Mouse (Mus musculus): ENCODE data around the gene Xkr8. TPM values are rescaled to one million over a fixed set of nuclear protein-coding genes. Genes with fewer than 3 reads are reported as not detected.
A peak's percentile ranks its signal among the peaks of the same experiment; 100 is the strongest.

The Xkr8 gene
- polyA plus RNA-seq, 1 experiment: 6.3 TPM

- TF ChIP-seq EP300 (IDR thresholded peaks at IDR 0.05; ENCODE audit: insufficient read depth, low read depth, low read length): no peak
- peak; percentile 28 for TF ChIP-seq CTCF (IDR thresholded peaks at IDR 0.05; ENCODE audit: low read depth, low read length)
- TF ChIP-seq POLR2A (IDR thresholded peaks at IDR 0.05; ENCODE audit: insufficient read depth, low read length): no peak
- Histone ChIP-seq H3K4me1 (ENCODE audit: control insufficient read depth, insufficient read depth, low read length) (peaks cover 3% of the 10 kb centered on the region), H3K4me3 (ENCODE audit: low read depth, low read length) (peak within 1 kb of the TSS; percentile 46), H3K27me3 (ENCODE audit: control insufficient read depth, insufficient read depth, low read length, poor library complexity, severe bottlenecking) (no peaks in the 10 kb centered on the region), H3K36me3 (ENCODE audit: control insufficient read depth, insufficient read depth, low read length, poor library complexity, severe bottlenecking) (no peaks in the 10 kb centered on the region), H3K9me3 (replicated peaks; ENCODE audit: control insufficient read depth, insufficient read depth, low read length, poor library complexity, severe bottlenecking) (no peaks in the 10 kb centered on the region), H3K27ac (ENCODE audit: insufficient read depth, low read length) (no peak within 1 kb of the TSS), H3K9ac (ENCODE audit: low read depth, poor library complexity, severe bottlenecking) (peak within 1 kb of the TSS; percentile 75)
Measured at GRCm38 (mm10) chr4:132756974-132757373, 24.6 kb upstream of the Xkr8 start, which contains the start of gene Smpdl3b. TSS of gene Smpdl3b (minus strand) at chr4:132757252.

DNA sequence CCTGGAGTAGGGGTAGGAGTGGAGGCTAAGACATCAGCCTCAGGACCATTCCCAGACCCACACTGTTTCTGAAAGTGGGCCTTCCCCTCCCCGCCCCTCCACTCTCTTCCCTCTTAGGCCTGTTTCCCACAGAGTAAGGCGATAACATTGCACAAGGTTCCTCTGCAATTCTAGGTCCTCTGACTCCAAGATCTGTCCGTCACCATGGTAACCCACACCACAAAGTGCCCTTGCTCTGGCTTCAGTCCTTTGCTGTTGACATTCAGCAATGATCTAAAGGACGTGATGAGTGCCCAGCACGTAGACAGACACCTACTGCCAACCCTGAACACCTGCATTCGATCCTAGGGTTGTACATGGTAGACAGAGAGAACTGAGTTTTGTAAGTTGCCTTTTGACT is 20.6 kb upstream of the Xkr8 start:
- no peak for TF ChIP-seq CTCF (IDR thresholded peaks at IDR 0.05; ENCODE audit: low read depth, low read length)
- no peak for TF ChIP-seq EP300 (IDR thresholded peaks at IDR 0.05; ENCODE audit: insufficient read depth, low read depth, low read length)
- no peak for TF ChIP-seq POLR2A (IDR thresholded peaks at IDR 0.05; ENCODE audit: insufficient read depth, low read length)
- H3K9ac ChIP-seq (ENCODE audit: low read depth, poor library complexity, severe bottlenecking): no peak overlapping the region
- no peaks in the 10 kb centered on the region for H3K36me3 ChIP-seq (ENCODE audit: control insufficient read depth, insufficient read depth, low read length, poor library complexity, severe bottlenecking)
- no peak overlapping the region for H3K4me3 ChIP-seq (ENCODE audit: low read depth, low read length)
- H3K9me3 ChIP-seq (replicated peaks; ENCODE audit: control insufficient read depth, insufficient read depth, low read length, poor library complexity, severe bottlenecking): no peaks in the 10 kb centered on the region
- no peak overlapping the region for H3K27ac ChIP-seq (ENCODE audit: insufficient read depth, low read length)
- H3K4me1 ChIP-seq (ENCODE audit: control insufficient read depth, insufficient read depth, low read length): peaks cover 5% of the 10 kb centered on the region
- H3K27me3 ChIP-seq (ENCODE audit: control insufficient read depth, insufficient read depth, low read length, poor library complexity, severe bottlenecking): no peaks in the 10 kb centered on the region

GRCm38 (mm10) chr4:132749258-132749982 is 17.1 kb upstream of the Xkr8 start:
- TF ChIP-seq EP300 (IDR thresholded peaks at IDR 0.05; ENCODE audit: insufficient read depth, low read depth, low read length): no peak
- TF ChIP-seq POLR2A (IDR thresholded peaks at IDR 0.05; ENCODE audit: insufficient read depth, low read length): no peak
- TF ChIP-seq CTCF (IDR thresholded peaks at IDR 0.05; ENCODE audit: low read depth, low read length): no peak
- peak overlapping the region; percentile 69 for H3K27ac ChIP-seq (ENCODE audit: insufficient read depth, low read length)

GRCm38 (mm10) chr4:132748778-132749177 is 16.4 kb upstream of the Xkr8 start:
- TF ChIP-seq CTCF (IDR thresholded peaks at IDR 0.05; ENCODE audit: low read depth, low read length) (no peak), POLR2A (IDR thresholded peaks at IDR 0.05; ENCODE audit: insufficient read depth, low read length) (no peak), EP300 (IDR thresholded peaks at IDR 0.05; ENCODE audit: insufficient read depth, low read depth, low read length) (no peak)

More at GRCm38 (mm10) chr4:132749258-132749982, 17.1 kb upstream of the Xkr8 start:
- Histone ChIP-seq H3K4me1 (ENCODE audit: control insufficient read depth, insufficient read depth, low read length) (peaks cover 11% of the 10 kb centered on the region), H3K4me3 (ENCODE audit: low read depth, low read length) (no peak overlapping the region), H3K27me3 (ENCODE audit: control insufficient read depth, insufficient read depth, low read length, poor library complexity, severe bottlenecking) (no peaks in the 10 kb centered on the region), H3K36me3 (ENCODE audit: control insufficient read depth, insufficient read depth, low read length, poor library complexity, severe bottlenecking) (no peaks in the 10 kb centered on the region), H3K9ac (ENCODE audit: low read depth, poor library complexity, severe bottlenecking) (no peak overlapping the region), H3K9me3 (replicated peaks; ENCODE audit: control insufficient read depth, insufficient read depth, low read length, poor library complexity, severe bottlenecking) (no peaks in the 10 kb centered on the region)

DNA sequence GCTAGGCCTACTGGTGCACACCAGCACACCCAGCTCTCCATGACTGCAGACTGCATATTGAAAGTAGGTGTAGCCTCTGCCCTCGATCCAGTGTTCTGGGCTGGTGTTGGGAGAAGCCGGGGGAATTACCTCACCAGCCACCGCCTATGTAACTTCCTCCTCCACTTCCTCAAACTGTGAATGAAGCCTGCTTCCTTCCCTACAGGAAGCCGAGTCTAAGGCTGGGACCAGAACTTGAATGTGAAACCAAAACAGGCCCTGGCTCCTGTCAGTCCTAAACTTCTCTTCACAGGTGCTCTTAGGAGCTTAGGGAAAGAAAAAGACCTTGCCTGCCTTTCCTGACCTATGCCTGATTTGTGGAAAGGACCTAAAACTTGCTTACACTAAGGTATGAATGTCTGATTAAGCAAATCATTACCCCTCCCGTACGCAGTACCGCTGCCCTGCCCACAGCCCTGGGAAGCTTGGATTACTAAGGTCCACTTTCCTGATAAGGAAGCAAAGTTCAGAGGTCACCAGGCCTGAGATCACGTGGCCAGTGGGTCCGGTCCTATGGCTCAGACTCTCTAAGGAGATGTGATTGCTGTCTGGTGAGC is 15.4 kb upstream of the Xkr8 start:
- H3K4me1 ChIP-seq (ENCODE audit: control insufficient read depth, insufficient read depth, low read length): peaks cover 8% of the 10 kb centered on the region
- no peaks in the 10 kb centered on the region for H3K27me3 ChIP-seq (ENCODE audit: control insufficient read depth, insufficient read depth, low read length, poor library complexity, severe bottlenecking)
- no peak overlapping the region for H3K9ac ChIP-seq (ENCODE audit: low read depth, poor library complexity, severe bottlenecking)
- H3K9me3 ChIP-seq (replicated peaks; ENCODE audit: control insufficient read depth, insufficient read depth, low read length, poor library complexity, severe bottlenecking): no peaks in the 10 kb centered on the region
- peak overlapping the region; percentile 54 for H3K27ac ChIP-seq (ENCODE audit: insufficient read depth, low read length)
- no peaks in the 10 kb centered on the region for H3K36me3 ChIP-seq (ENCODE audit: control insufficient read depth, insufficient read depth, low read length, poor library complexity, severe bottlenecking)
- no peak overlapping the region for H3K4me3 ChIP-seq (ENCODE audit: low read depth, low read length)
- no peak for TF ChIP-seq CTCF (IDR thresholded peaks at IDR 0.05; ENCODE audit: low read depth, low read length)

More at GRCm38 (mm10) chr4:132748778-132749177, 16.4 kb upstream of the Xkr8 start:
- Histone ChIP-seq H3K36me3 (ENCODE audit: control insufficient read depth, insufficient read depth, low read length, poor library complexity, severe bottlenecking) (no peaks in the 10 kb centered on the region), H3K4me3 (ENCODE audit: low read depth, low read length) (no peak overlapping the region), H3K27me3 (ENCODE audit: control insufficient read depth, insufficient read depth, low read length, poor library complexity, severe bottlenecking) (no peaks in the 10 kb centered on the region), H3K27ac (ENCODE audit: insufficient read depth, low read length) (peak overlapping the region; percentile 69), H3K4me1 (ENCODE audit: control insufficient read depth, insufficient read depth, low read length) (peaks cover 11% of the 10 kb centered on the region), H3K9me3 (replicated peaks; ENCODE audit: control insufficient read depth, insufficient read depth, low read length, poor library complexity, severe bottlenecking) (no peaks in the 10 kb centered on the region), H3K9ac (ENCODE audit: low read depth, poor library complexity, severe bottlenecking) (no peak overlapping the region)

DNA sequence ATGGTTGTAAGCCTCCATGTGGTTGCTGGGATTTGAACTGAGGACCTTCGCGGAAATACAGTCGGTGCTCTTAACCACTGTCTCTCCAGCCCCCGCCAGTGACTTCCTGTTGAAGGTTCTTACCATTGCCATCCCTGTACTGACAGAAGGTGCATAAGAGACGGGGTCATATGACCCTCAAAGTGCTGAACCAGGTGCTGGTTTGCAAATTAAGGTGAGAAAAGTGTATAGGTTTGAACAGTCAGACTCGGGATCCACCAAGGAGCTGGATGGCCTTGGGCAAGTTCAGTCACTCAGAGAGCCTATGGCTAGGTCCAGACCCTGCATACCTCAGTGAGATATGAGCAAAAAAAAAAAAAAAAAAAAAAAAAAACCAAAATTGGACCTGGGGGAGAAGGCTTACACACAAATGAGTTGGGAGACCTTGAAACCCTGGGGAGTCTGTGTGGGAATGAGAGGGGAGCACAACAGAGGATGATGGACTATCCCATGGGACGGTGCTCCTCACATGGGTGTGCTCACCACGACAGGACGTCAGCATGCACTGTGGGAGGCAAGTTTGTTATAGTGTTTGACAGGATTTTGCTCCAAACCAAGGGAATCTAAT is 14.7 kb upstream of the Xkr8 start:
- no peak overlapping the region for H3K4me3 ChIP-seq (ENCODE audit: low read depth, low read length)
- peak overlapping the region; percentile 54 for H3K27ac ChIP-seq (ENCODE audit: insufficient read depth, low read length)
- no peak overlapping the region for H3K9ac ChIP-seq (ENCODE audit: low read depth, poor library complexity, severe bottlenecking)
- TF ChIP-seq CTCF (IDR thresholded peaks at IDR 0.05; ENCODE audit: low read depth, low read length) (no peak), POLR2A (IDR thresholded peaks at IDR 0.05; ENCODE audit: insufficient read depth, low read length) (no peak), EP300 (IDR thresholded peaks at IDR 0.05; ENCODE audit: insufficient read depth, low read depth, low read length) (no peak)
- no peaks in the 10 kb centered on the region for H3K36me3 ChIP-seq (ENCODE audit: control insufficient read depth, insufficient read depth, low read length, poor library complexity, severe bottlenecking)
- H3K27me3 ChIP-seq (ENCODE audit: control insufficient read depth, insufficient read depth, low read length, poor library complexity, severe bottlenecking): no peaks in the 10 kb centered on the region
- H3K9me3 ChIP-seq (replicated peaks; ENCODE audit: control insufficient read depth, insufficient read depth, low read length, poor library complexity, severe bottlenecking): no peaks in the 10 kb centered on the region
- H3K4me1 ChIP-seq (ENCODE audit: control insufficient read depth, insufficient read depth, low read length): peaks cover 8% of the 10 kb centered on the region

Measured in ES-Bruce4 (cell line).